Comparison of ENCODE assay signal across 7 mouse cellular contexts in genomic region chr2:158408997-158409594, GRCm38 (mm10). TPM values are rescaled to one million over a fixed set of nuclear protein-coding genes. Genes with fewer than 3 reads are reported as not detected.
DNase-seq lines count a peak whose midpoint lies in the region; ATAC-seq and TF ChIP-seq lines count a peak whose summit lies in the region.

No protein-coding gene starts in this region.

- peak overlapping the region; percentile 54 for H3K4me2 ChIP-seq in lung, postnatal 0 days (replicated peaks; ENCODE audit: low read depth, low read length)
- H3K4me2 ChIP-seq in forebrain, embryonic 14.5 days (ENCODE audit: low read length): peak overlapping the region; percentile 51
- H3K4me2 ChIP-seq in liver, embryonic 13.5 days: peak overlapping the region; percentile 70

- WGBS in lung, postnatal 0 days: 21% methylated on average over 14 of the region's 14 CpGs
- WGBS in forebrain, embryonic 14.5 days: 26% methylated on average over 14 of the region's 14 CpGs
- WGBS in liver, embryonic 13.5 days (ENCODE audit: insufficient replicate concordance): 30% methylated on average over 14 of the region's 14 CpGs

- DNase-seq in lung, postnatal 0 days (ENCODE audit: low spot score): no peak
- DNase-seq in lung, postnatal 25 days (ENCODE audit: low spot score): no peak
- DNase-seq in forebrain, embryonic 14.5 days (ENCODE audit: low spot score): no peak
- no peak for DNase-seq in liver, embryonic 13.5 days
- DNase-seq in testis, postnatal 10 days (ENCODE audit: low spot score): peak; percentile 43
- DNase-seq in cerebellum, adult 11 months: no peak
- no peak for DNase-seq in B cell, adult 2 months

- H3K9ac ChIP-seq in lung, postnatal 0 days (replicated peaks; ENCODE audit: low read depth): no peak overlapping the region
- peak overlapping the region; percentile 51; the same call in 1 of the 2 replicates for H3K9ac ChIP-seq in forebrain, embryonic 14.5 days (ENCODE audit: low read length)
- no peak overlapping the region for H3K9ac ChIP-seq in liver, embryonic 13.5 days

- no peak overlapping the region for H3K27ac ChIP-seq in lung, postnatal 0 days (ENCODE audit: low read length)
- no peak overlapping the region for H3K27ac ChIP-seq in forebrain, embryonic 14.5 days (ENCODE audit: low read depth, low read length)
- no peak overlapping the region for H3K27ac ChIP-seq in liver, embryonic 13.5 days

- ATAC-seq in lung, postnatal 0 days: peak; percentile 34
- ATAC-seq in forebrain, embryonic 14.5 days: no peak
- ATAC-seq in liver, embryonic 13.5 days (ENCODE audit: low read depth): no peak

- no peaks in the 10 kb centered on the region for H3K9me3 ChIP-seq in lung, postnatal 0 days (ENCODE audit: low read length)
- no peaks in the 10 kb centered on the region for H3K9me3 ChIP-seq in forebrain, embryonic 14.5 days (replicated peaks; ENCODE audit: control insufficient read depth, low read length)
- H3K9me3 ChIP-seq in liver, embryonic 13.5 days (replicated peaks): no peaks in the 10 kb centered on the region

- H3K36me3 ChIP-seq in lung, postnatal 0 days (ENCODE audit: insufficient read depth, low read length): no peaks in the 10 kb centered on the region
- no peaks in the 10 kb centered on the region for H3K36me3 ChIP-seq in forebrain, embryonic 14.5 days (ENCODE audit: control insufficient read depth, insufficient read depth, low read length)
- no peaks in the 10 kb centered on the region for H3K36me3 ChIP-seq in liver, embryonic 13.5 days

- H3K4me1 ChIP-seq in lung, postnatal 0 days (ENCODE audit: insufficient read depth, low read depth, low read length): no peaks in the 10 kb centered on the region; the same call in 1 of the 2 replicates
- peaks cover 15% of the 10 kb centered on the region for H3K4me1 ChIP-seq in forebrain, embryonic 14.5 days (ENCODE audit: control insufficient read depth, insufficient read depth, low read length)
- H3K4me1 ChIP-seq in liver, embryonic 13.5 days (replicated peaks): peaks cover 43% of the 10 kb centered on the region

- no peak for TF ChIP-seq CTCF in lung, postnatal 0 days (IDR thresholded peaks at IDR 0.05)

- no peaks in the 10 kb centered on the region for H3K27me3 ChIP-seq in lung, postnatal 0 days (replicated peaks; ENCODE audit: insufficient read depth, low read length)
- no peaks in the 10 kb centered on the region for H3K27me3 ChIP-seq in forebrain, embryonic 14.5 days (replicated peaks; ENCODE audit: control insufficient read depth, insufficient read depth, low read length)
- H3K27me3 ChIP-seq in liver, embryonic 13.5 days: 0 out of 2 replicates have a peak, but pooled peaks cover 5% of the 10 kb centered on the region

- peak overlapping the region; percentile 96 for H3K4me3 ChIP-seq in lung, postnatal 0 days (ENCODE audit: low read depth, low read length)
- H3K4me3 ChIP-seq in forebrain, embryonic 14.5 days (ENCODE audit: low read depth, low read length): peak overlapping the region; percentile 92
- H3K4me3 ChIP-seq in liver, embryonic 13.5 days (replicated peaks): peak overlapping the region; percentile 98

- TF ChIP-seq EP300 in lung, postnatal 0 days (IDR thresholded peaks at IDR 0.05): no peak

RNA-seq across cellular contexts. Expression of gene Ralgapb, which starts 0.6 kb away (rescaled TPM):
- 14.8 and 17.8 TPM in 2 replicates for polyA plus RNA-seq in lung, postnatal 0 days (2015; fragmentation: Nextera tagmentation; extraction: Ambion mirVana)
- 22.8 and 25.7 TPM in 2 replicates for polyA plus RNA-seq in forebrain, embryonic 14.5 days (2014; fragmentation: Nextera tagmentation; extraction: Ambion mirVana)
- polyA plus RNA-seq in liver, embryonic 13.5 days (2015; fragmentation: Nextera tagmentation; extraction: Ambion mirVana): 6.0 and 6.3 TPM in 2 replicates

RNA-seq across cellular contexts. Expression of gene Snhg11, which starts 33.7 kb away (rescaled TPM):
- 6.1 and 6.2 TPM in 2 replicates for polyA plus RNA-seq in lung, postnatal 0 days (2015; fragmentation: Nextera tagmentation; extraction: Ambion mirVana)
- 30.3 and 55.7 TPM in 2 replicates for polyA plus RNA-seq in forebrain, embryonic 14.5 days (2014; fragmentation: Nextera tagmentation; extraction: Ambion mirVana)
- 1.4 and 1.5 TPM in 2 replicates for polyA plus RNA-seq in liver, embryonic 13.5 days (2015; fragmentation: Nextera tagmentation; extraction: Ambion mirVana)
